Mouse (Mus musculus): ENCODE measurements around the gene D16Ertd472e. TPM values are rescaled to one million over a fixed set of nuclear protein-coding genes. Genes with fewer than 3 reads are reported as not detected.

D16Ertd472e gene
- polyA plus RNA-seq (2014; fragmentation: Nextera tagmentation; extraction: Ambion mirVana): 15.7 and 21.4 TPM in 2 replicates

DNA sequence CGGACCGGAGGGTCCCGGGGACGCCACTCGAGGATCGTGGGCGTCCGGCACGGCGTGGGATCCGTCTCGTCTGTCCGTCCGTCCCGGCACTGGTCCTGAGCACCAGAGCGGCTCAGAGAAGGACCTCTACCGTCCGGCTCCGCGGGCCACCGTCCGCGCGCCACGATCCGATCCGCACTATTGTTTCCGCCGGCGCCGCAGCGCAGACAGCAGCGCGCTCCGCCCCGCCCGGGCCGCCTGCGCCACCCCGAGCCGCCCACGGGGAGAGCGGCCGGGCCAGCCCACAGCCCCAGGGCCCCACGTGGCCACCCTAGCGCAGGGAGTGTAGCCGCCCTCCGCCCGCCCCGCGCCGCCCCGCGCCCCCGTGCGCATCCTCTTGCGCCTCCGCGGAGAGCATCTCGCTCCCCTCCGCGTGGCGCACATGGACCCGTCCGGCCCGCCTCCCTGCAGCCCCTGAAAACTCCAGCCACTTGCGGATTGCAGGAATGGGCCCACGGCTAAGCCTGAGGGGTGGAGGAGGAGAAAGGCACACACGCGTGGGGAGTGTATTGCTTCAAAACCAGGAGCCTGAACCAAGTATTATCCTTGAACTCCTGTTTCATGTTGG is at the start of gene D16Ertd472e:
Gene D16Ertd472e (minus strand): TSS at position 231 of the 607 bp plus-strand sequence.
- under 1% methylated on average over 64 of the region's 70 CpGs for WGBS
- H3K9ac ChIP-seq (ENCODE audit: low read length): peak within 1 kb of the TSS; percentile 88

DNA sequence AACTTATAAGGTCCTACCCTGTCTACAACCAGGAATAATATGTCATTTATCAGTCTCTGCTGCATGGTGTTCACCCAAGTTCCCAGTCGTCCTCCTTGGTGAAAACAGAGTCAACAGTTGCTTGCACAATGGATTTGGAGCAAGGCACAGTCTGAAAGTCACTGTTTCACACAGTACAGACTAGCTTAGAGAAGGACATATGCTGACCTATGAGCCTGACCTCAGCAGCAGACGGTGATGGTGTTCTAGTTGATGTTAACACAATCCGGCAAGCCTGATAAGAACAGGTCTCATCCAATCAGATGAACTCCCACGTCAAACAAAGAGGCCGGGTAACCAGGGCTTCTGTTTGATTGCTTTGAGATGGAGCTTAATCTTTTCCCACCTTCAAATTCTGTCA is 46.2 kb upstream of the D16Ertd472e start:
- WGBS: 77% methylated on average over 5 of the region's 5 CpGs
- DNase-seq (ENCODE audit: low spot score) (no peak), ATAC-seq (replicated peaks; ENCODE audit: low FRiP score) (no peak)

More for the DNA sequence above, at the start of gene D16Ertd472e:
- DNase-seq (ENCODE audit: low spot score) (peak; percentile 95), ATAC-seq (replicated peaks; ENCODE audit: low FRiP score) (peak; percentile 97)
- H3K36me3 ChIP-seq (ENCODE audit: control insufficient read depth, insufficient read depth, low read length): no peaks in the 10 kb centered on the region
- H3K4me2 ChIP-seq (ENCODE audit: low read depth, low read length, severe bottlenecking): peak within 1 kb of the TSS; percentile 58
- peak within 1 kb of the TSS; percentile 71; the same call in 1 of the 2 replicates for H3K27ac ChIP-seq (ENCODE audit: low read depth, low read length)
- no peaks in the 10 kb centered on the region for H3K27me3 ChIP-seq (ENCODE audit: control insufficient read depth, insufficient read depth, low read length)
- H3K9me3 ChIP-seq (ENCODE audit: control insufficient read depth, low read length): no peaks in the 10 kb centered on the region
- peak within 1 kb of the TSS; percentile 69 for H3K4me3 ChIP-seq (ENCODE audit: low read depth, low read length)
- peaks cover 12% of the 10 kb centered on the region for H3K4me1 ChIP-seq (replicated peaks; ENCODE audit: control insufficient read depth, insufficient read depth, low read length)

DNA sequence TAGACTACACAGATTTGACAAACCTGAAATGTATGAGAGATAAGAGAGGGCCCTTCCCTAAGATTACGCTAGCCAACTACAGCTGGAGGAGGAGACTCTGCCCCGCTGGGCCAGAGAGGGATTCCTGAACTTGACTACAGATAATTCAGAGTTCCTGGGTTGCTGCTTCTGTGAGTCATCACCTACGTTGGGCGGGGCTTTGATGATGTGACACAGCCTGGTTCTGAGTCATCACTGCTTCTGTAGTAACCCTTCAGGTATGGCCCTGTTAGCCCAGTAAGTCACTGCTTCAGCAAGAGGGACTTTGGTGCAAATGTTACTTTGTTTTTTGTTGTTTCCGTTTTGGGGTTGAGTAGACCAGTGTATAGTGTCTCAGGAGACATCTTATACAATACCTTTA is 42.9 kb upstream of the D16Ertd472e start:
- H3K27ac ChIP-seq (ENCODE audit: low read depth, low read length): no peak overlapping the region
- no peaks in the 10 kb centered on the region for H3K9me3 ChIP-seq (ENCODE audit: control insufficient read depth, low read length)
- no peaks in the 10 kb centered on the region for H3K4me1 ChIP-seq (replicated peaks; ENCODE audit: control insufficient read depth, insufficient read depth, low read length)
- H3K27me3 ChIP-seq (ENCODE audit: control insufficient read depth, insufficient read depth, low read length): no peaks in the 10 kb centered on the region
- ATAC-seq (replicated peaks; ENCODE audit: low FRiP score) (no peak), DNase-seq (ENCODE audit: low spot score) (no peak)
- WGBS: 86% methylated on average over 5 of the region's 5 CpGs
- no peak overlapping the region for H3K9ac ChIP-seq (ENCODE audit: low read length)
- no peak overlapping the region for H3K4me3 ChIP-seq (ENCODE audit: low read depth, low read length)
- no peaks in the 10 kb centered on the region for H3K36me3 ChIP-seq (ENCODE audit: control insufficient read depth, insufficient read depth, low read length)
- no peak overlapping the region for H3K4me2 ChIP-seq (ENCODE audit: low read depth, low read length, severe bottlenecking)

More for the DNA sequence above, 46.2 kb upstream of the D16Ertd472e start:
- Histone ChIP-seq H3K27me3 (ENCODE audit: control insufficient read depth, insufficient read depth, low read length) (no peaks in the 10 kb centered on the region), H3K4me1 (replicated peaks; ENCODE audit: control insufficient read depth, insufficient read depth, low read length) (no peaks in the 10 kb centered on the region), H3K9ac (ENCODE audit: low read length) (no peak overlapping the region), H3K36me3 (ENCODE audit: control insufficient read depth, insufficient read depth, low read length) (no peaks in the 10 kb centered on the region), H3K4me3 (ENCODE audit: low read depth, low read length) (no peak overlapping the region), H3K9me3 (ENCODE audit: control insufficient read depth, low read length) (no peaks in the 10 kb centered on the region), H3K27ac (ENCODE audit: low read depth, low read length) (no peak overlapping the region), H3K4me2 (ENCODE audit: low read depth, low read length, severe bottlenecking) (no peak overlapping the region)

DNA sequence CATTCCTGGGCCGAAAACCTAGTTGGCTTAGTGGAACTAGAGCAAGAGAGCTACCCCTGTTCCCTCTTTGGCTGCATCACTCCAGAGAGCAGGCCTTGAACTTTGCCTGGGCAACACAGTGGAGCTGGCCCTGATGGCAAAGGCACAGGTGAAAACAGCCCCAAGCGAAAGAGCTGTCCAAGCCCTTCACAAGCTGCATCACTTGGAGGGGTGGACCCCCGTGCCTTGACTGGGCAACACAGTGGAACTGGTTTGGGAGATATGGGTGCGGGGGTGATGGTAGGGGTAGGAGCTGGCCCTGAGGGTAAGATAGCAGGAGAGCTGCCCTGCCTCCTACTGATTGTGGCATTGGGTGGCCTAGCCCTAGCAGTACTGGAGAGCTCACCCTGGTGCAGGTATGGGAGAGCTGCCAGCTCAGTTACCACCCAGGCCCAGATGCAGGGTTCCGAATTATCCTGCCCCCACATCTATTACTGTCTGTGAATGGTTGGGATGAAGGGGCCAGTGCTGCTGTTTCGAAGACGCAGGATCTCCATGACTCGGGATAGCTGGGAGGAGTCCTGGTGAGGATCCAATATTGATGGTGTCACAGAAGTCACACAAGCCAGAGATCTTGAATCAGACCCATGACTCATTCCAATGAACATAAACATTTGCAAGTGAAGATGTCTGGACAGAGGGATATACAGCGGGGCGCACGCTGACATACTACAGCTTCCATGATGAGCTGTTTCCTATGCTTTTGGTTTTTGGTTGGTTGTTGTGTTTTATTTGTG is 41.4 kb upstream of the D16Ertd472e start:
- no peak overlapping the region for H3K27ac ChIP-seq (ENCODE audit: low read depth, low read length)

DNA sequence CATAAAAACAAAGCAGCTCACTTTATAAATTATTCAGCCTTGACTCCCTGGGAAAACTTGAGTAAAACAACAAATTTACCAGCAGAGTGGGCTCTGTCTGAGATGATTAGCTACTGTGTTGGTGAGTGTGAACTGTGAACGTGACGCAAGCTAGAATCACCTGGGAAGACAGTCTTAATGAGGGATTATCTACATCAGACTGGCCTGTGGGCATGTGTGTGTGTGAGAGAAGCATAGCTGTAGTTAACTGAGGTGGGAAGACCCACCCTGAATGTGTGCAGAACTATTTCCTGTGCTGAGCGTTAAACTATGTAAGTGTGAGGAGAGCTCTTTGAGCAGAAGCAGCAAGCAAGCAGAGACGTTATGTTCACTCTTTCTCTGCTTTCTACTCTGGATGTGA is 29.7 kb upstream of the D16Ertd472e start:
- 56% methylated on average over 4 of the region's 4 CpGs for WGBS
- no peak overlapping the region for H3K27ac ChIP-seq (ENCODE audit: low read depth, low read length)
- no peak overlapping the region for H3K4me2 ChIP-seq (ENCODE audit: low read depth, low read length, severe bottlenecking)
- no peak overlapping the region for H3K4me3 ChIP-seq (ENCODE audit: low read depth, low read length)
- no peaks in the 10 kb centered on the region for H3K4me1 ChIP-seq (replicated peaks; ENCODE audit: control insufficient read depth, insufficient read depth, low read length)
- no peaks in the 10 kb centered on the region for H3K27me3 ChIP-seq (ENCODE audit: control insufficient read depth, insufficient read depth, low read length)
- H3K9ac ChIP-seq (ENCODE audit: low read length): no peak overlapping the region
- DNase-seq (ENCODE audit: low spot score) (no peak), ATAC-seq (replicated peaks; ENCODE audit: low FRiP score) (peak; percentile 58; the same call in 1 of the 2 replicates)
- no peaks in the 10 kb centered on the region for H3K36me3 ChIP-seq (ENCODE audit: control insufficient read depth, insufficient read depth, low read length)
- H3K9me3 ChIP-seq (ENCODE audit: control insufficient read depth, low read length): no peaks in the 10 kb centered on the region

More for the DNA sequence above, 41.4 kb upstream of the D16Ertd472e start:
- Histone ChIP-seq H3K4me2 (ENCODE audit: low read depth, low read length, severe bottlenecking) (no peak overlapping the region), H3K9ac (ENCODE audit: low read length) (no peak overlapping the region), H3K4me1 (replicated peaks; ENCODE audit: control insufficient read depth, insufficient read depth, low read length) (no peaks in the 10 kb centered on the region), H3K36me3 (ENCODE audit: control insufficient read depth, insufficient read depth, low read length) (no peaks in the 10 kb centered on the region), H3K9me3 (ENCODE audit: control insufficient read depth, low read length) (no peaks in the 10 kb centered on the region), H3K27me3 (ENCODE audit: control insufficient read depth, insufficient read depth, low read length) (no peaks in the 10 kb centered on the region), H3K4me3 (ENCODE audit: low read depth, low read length) (no peak overlapping the region)
- ATAC-seq (replicated peaks; ENCODE audit: low FRiP score) (no peak), DNase-seq (ENCODE audit: low spot score) (no peak)
- 93% methylated on average over 11 of the region's 11 CpGs for WGBS

DNA sequence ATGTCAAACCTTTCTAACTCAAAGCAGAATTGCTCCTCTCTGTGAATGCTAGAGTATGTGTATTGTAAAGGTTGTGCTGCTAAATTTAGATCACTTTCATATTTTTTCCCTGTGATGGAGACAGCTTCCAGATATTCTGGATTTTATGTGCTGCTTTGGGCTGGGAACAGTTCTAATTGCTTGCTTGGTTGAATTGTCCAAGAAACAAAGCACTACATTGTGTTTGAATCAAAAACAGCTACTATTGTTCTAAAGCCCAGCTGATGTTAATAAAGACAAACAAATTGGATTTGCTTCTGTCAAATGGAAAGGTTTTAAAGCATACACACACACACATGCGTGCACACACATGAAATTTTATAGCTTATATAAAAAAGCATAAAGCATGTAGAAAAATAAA is 22.4 kb upstream of the D16Ertd472e start:
- WGBS: 73% methylated on average over 1 of the region's 1 CpGs
- H3K4me1 ChIP-seq (replicated peaks; ENCODE audit: control insufficient read depth, insufficient read depth, low read length): no peaks in the 10 kb centered on the region
- no peak for DNase-seq (ENCODE audit: low spot score)
- no peak for ATAC-seq (replicated peaks; ENCODE audit: low FRiP score)
- H3K27ac ChIP-seq (ENCODE audit: low read depth, low read length): no peak overlapping the region
- no peaks in the 10 kb centered on the region for H3K9me3 ChIP-seq (ENCODE audit: control insufficient read depth, low read length)
- H3K4me2 ChIP-seq (ENCODE audit: low read depth, low read length, severe bottlenecking): no peak overlapping the region
- no peak overlapping the region for H3K9ac ChIP-seq (ENCODE audit: low read length)
- no peaks in the 10 kb centered on the region for H3K27me3 ChIP-seq (ENCODE audit: control insufficient read depth, insufficient read depth, low read length)
- no peaks in the 10 kb centered on the region for H3K36me3 ChIP-seq (ENCODE audit: control insufficient read depth, insufficient read depth, low read length)
- H3K4me3 ChIP-seq (ENCODE audit: low read depth, low read length): no peak overlapping the region

DNA sequence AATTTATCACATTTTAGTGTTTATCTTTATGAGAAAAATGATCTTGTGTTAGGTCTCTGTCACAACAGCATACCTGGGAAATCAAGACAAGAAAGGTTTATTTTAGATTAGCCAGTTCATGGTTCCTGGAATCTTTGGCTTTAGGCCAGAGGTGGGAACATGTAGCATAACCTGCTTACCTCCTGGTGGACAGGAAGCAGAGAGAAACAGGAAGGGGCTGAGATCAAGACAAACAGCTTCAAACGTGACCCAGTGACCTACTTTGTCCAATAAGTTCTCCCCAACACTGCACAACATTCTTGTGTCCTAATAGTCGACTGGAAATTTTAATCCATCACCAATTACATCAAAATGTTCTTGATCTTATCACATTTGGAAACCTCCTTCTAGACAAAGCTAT is 19.9 kb upstream of the D16Ertd472e start:
- Histone ChIP-seq H3K27ac (ENCODE audit: low read depth, low read length) (no peak overlapping the region), H3K36me3 (ENCODE audit: control insufficient read depth, insufficient read depth, low read length) (no peaks in the 10 kb centered on the region), H3K9ac (ENCODE audit: low read length) (no peak overlapping the region), H3K4me3 (ENCODE audit: low read depth, low read length) (no peak overlapping the region), H3K4me2 (ENCODE audit: low read depth, low read length, severe bottlenecking) (no peak overlapping the region), H3K27me3 (ENCODE audit: control insufficient read depth, insufficient read depth, low read length) (no peaks in the 10 kb centered on the region), H3K9me3 (ENCODE audit: control insufficient read depth, low read length) (no peaks in the 10 kb centered on the region), H3K4me1 (replicated peaks; ENCODE audit: control insufficient read depth, insufficient read depth, low read length) (no peaks in the 10 kb centered on the region)
- DNase-seq (ENCODE audit: low spot score) (no peak), ATAC-seq (replicated peaks; ENCODE audit: low FRiP score) (no peak)
- 72% methylated on average over 2 of the region's 2 CpGs for WGBS

DNA sequence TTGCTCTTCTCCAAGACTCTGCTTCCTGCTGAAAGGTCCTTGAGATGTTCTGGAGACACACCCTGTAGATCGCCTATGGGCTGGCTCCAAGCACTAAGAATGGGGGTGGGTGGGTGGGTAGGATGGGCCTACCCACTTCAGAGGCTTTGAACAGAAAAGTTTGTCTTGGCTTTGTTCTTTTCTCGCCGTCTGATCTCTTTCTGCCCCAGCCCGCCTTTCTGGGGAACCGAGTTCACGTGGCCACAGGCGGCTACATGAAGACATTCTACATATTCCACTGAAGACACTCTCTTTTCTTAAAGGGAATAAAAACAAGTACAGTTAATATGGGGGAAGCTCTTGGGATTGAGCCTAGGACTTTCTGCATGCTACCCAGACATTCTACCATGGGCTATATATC is 19.3 kb upstream of the D16Ertd472e start:
- Histone ChIP-seq H3K4me3 (ENCODE audit: low read depth, low read length) (no peak overlapping the region), H3K27ac (ENCODE audit: low read depth, low read length) (no peak overlapping the region), H3K36me3 (ENCODE audit: control insufficient read depth, insufficient read depth, low read length) (no peaks in the 10 kb centered on the region), H3K27me3 (ENCODE audit: control insufficient read depth, insufficient read depth, low read length) (no peaks in the 10 kb centered on the region), H3K9me3 (ENCODE audit: control insufficient read depth, low read length) (no peaks in the 10 kb centered on the region), H3K9ac (ENCODE audit: low read length) (no peak overlapping the region), H3K4me2 (ENCODE audit: low read depth, low read length, severe bottlenecking) (no peak overlapping the region), H3K4me1 (replicated peaks; ENCODE audit: control insufficient read depth, insufficient read depth, low read length) (no peaks in the 10 kb centered on the region)
- ATAC-seq (replicated peaks; ENCODE audit: low FRiP score) (no peak), DNase-seq (ENCODE audit: low spot score) (no peak)
- 94% methylated on average over 7 of the region's 7 CpGs for WGBS

Data from forebrain, embryonic 11.5 days (tissue).